Mouse (Mus musculus) hematopoietic multipotent progenitor cell, adult 10-12 weeks (in vitro differentiated cells): ENCODE measurements around the gene Fam57b. TPM values are rescaled to one million over a fixed set of nuclear protein-coding genes. Genes with fewer than 3 reads are reported as not detected.

ENCODE experiments used
- polyA plus RNA-seq: library from polyadenylated mRNA; stranded (reverse); fragments of >175 nt; gene quantifications from 2 replicates; pipeline ENCODE4 v1.2.3, GENCODE M21; 2012; ENCODE audit warnings: low replicate concordance

The Fam57b gene
- 0.18 TPM in 1 of 2 replicates, not detected in the other for polyA plus RNA-seq

GRCm38 (mm10) chr7:126797411-126798126 lies at the start of gene Fam57b:
Gene Fam57b (plus strand): TSS chr7:126797668.

GRCm38 (mm10) chr7:126759050-126759671 lies 38.3 kb upstream of the Fam57b start, which contains the start of gene Mapk3:
Gene Mapk3 (plus strand): TSS chr7:126759601.

GRCm38 (mm10) chr7:126766201-126766600 lies 31.3 kb upstream of the Fam57b start, which contains the start of gene Gdpd3:
Gene Gdpd3 (plus strand): TSS chr7:126766334.

GRCm38 (mm10) chr7:126776598-126777057 lies 20.8 kb upstream of the Fam57b start, which contains the start of gene Ypel3:
Gene Ypel3 (plus strand): TSS chr7:126776955.

GRCm38 (mm10) chr7:126780971-126781635 lies 16.4 kb upstream of the Fam57b start, which contains the start of gene Tbx6:
Gene Tbx6 (plus strand): TSS chr7:126781483.

GRCm38 (mm10) chr7:126791851-126792720 lies 5.4 kb upstream of the Fam57b start, which contains the start of gene Ppp4c:
Gene Ppp4c (minus strand): TSS chr7:126792496.

GRCm38 (mm10) chr7:126831539-126831938 lies 34.1 kb downstream of the Fam57b start, which contains the start of gene 4930451I11Rik:
Gene 4930451I11Rik (minus strand): TSS chr7:126831639.

GRCm38 (mm10) chr7:126847116-126847420 lies 49.6 kb downstream of the Fam57b start, which contains the start of gene Doc2a:
Gene Doc2a (plus strand): TSS chr7:126847416.

GRCm38 (mm10) chr7:126861429-126862130 lies 64.1 kb downstream of the Fam57b start, which contains the start of gene Hirip3:
Gene Hirip3 (plus strand): TSS chr7:126861972.

GRCm38 (mm10) chr7:126862147-126862784 lies 64.8 kb downstream of the Fam57b start, which contains the start of gene Ino80e:
Gene Ino80e (minus strand): TSS chr7:126862377.

Other genes starting within 250 kb of the Fam57b start
- 43.4 and 50.0 TPM in 2 replicates for gene Eif3c, start 231.3 kb upstream of the Fam57b start, polyA plus RNA-seq
- gene Apobr, start 212.7 kb upstream of the Fam57b start, polyA plus RNA-seq = 69.9 and 145 TPM in 2 replicates
- gene Cln3, start 211.9 kb upstream of the Fam57b start, polyA plus RNA-seq = 26.8 and 44.7 TPM in 2 replicates
- 1.3 TPM in 2 replicates for gene Il27, start 202.7 kb upstream of the Fam57b start, polyA plus RNA-seq
- gene Nupr1, start 166.8 kb upstream of the Fam57b start, polyA plus RNA-seq = 4.9 and 6.8 TPM in 2 replicates
- 27.1 and 73.0 TPM in 2 replicates for gene Sgf29, start 148.4 kb upstream of the Fam57b start, polyA plus RNA-seq
- gene Sult1a1, start 121.2 kb upstream of the Fam57b start, polyA plus RNA-seq = 0.25 and 2.0 TPM in 2 replicates
- gene Bola2, start 102.3 kb upstream of the Fam57b start, polyA plus RNA-seq = 85.0 and 156 TPM in 2 replicates
- gene Slx1b, start 101.9 kb upstream of the Fam57b start, polyA plus RNA-seq = 3.1 and 7.3 TPM in 2 replicates
- 2,019 and 2,208 TPM in 2 replicates for gene Coro1a, start 89.9 kb upstream of the Fam57b start, polyA plus RNA-seq
- gene Mapk3, start 38.1 kb upstream of the Fam57b start, polyA plus RNA-seq = 116 and 131 TPM in 2 replicates
- gene Gdpd3, start 31.3 kb upstream of the Fam57b start, polyA plus RNA-seq = 2.9 and 4.6 TPM in 2 replicates
- 614 and 1,558 TPM in 2 replicates for gene Ypel3, start 20.7 kb upstream of the Fam57b start, polyA plus RNA-seq
- gene Tbx6, start 16.2 kb upstream of the Fam57b start, polyA plus RNA-seq = 20.6 and 32.8 TPM in 2 replicates
- 144 and 186 TPM in 2 replicates for gene Ppp4c, start 5.2 kb upstream of the Fam57b start, polyA plus RNA-seq
- not detected in 2 replicates for gene 4930451I11Rik, start 34.0 kb downstream of the Fam57b start, polyA plus RNA-seq
- gene Doc2a, start 49.7 kb downstream of the Fam57b start, polyA plus RNA-seq = not detected in 2 replicates
- gene Hirip3, start 64.3 kb downstream of the Fam57b start, polyA plus RNA-seq = 46.3 and 48.6 TPM in 2 replicates
- gene Ino80e, start 64.7 kb downstream of the Fam57b start, polyA plus RNA-seq = 411 and 521 TPM in 2 replicates
- 190 and 438 TPM in 2 replicates for gene Taok2, start 87.0 kb downstream of the Fam57b start, polyA plus RNA-seq
- 94.2 and 130 TPM in 2 replicates for gene Tmem219, start 125.2 kb downstream of the Fam57b start, polyA plus RNA-seq
- 30.5 and 84.4 TPM in 2 replicates for gene Kctd13, start 131.2 kb downstream of the Fam57b start, polyA plus RNA-seq
- gene Asphd1, start 151.9 kb downstream of the Fam57b start, polyA plus RNA-seq = not detected in 2 replicates
- 2.3 and 3.7 TPM in 2 replicates for gene Sez6l2, start 152.9 kb downstream of the Fam57b start, polyA plus RNA-seq
- 122 and 191 TPM in 2 replicates for gene Cdipt, start 178.2 kb downstream of the Fam57b start, polyA plus RNA-seq
- 0.29 and 0.57 TPM in 2 replicates for gene Cdiptos, start 178.4 kb downstream of the Fam57b start, polyA plus RNA-seq
- gene Mvp, start 217.0 kb downstream of the Fam57b start, polyA plus RNA-seq = 41.4 and 44.2 TPM in 2 replicates
- 2.3 and 8.3 TPM in 2 replicates for gene Pagr1b, start 218.8 kb downstream of the Fam57b start, polyA plus RNA-seq
- 4.2 and 54.7 TPM in 2 replicates for gene Pagr1a, start 219.7 kb downstream of the Fam57b start, polyA plus RNA-seq
- gene Gm42742, start 223.4 kb downstream of the Fam57b start, polyA plus RNA-seq = 120 and 325 TPM in 2 replicates
- 1.7 and 5.9 TPM in 2 replicates for gene Prrt2, start 223.5 kb downstream of the Fam57b start, polyA plus RNA-seq
- 317 and 823 TPM in 2 replicates for gene Maz, start 229.4 kb downstream of the Fam57b start, polyA plus RNA-seq
- gene Kif22, start 244.8 kb downstream of the Fam57b start, polyA plus RNA-seq = 2.6 and 9.1 TPM in 2 replicates